Mouse (Mus musculus): ENCODE measurements around the gene Cep295.

DNA sequence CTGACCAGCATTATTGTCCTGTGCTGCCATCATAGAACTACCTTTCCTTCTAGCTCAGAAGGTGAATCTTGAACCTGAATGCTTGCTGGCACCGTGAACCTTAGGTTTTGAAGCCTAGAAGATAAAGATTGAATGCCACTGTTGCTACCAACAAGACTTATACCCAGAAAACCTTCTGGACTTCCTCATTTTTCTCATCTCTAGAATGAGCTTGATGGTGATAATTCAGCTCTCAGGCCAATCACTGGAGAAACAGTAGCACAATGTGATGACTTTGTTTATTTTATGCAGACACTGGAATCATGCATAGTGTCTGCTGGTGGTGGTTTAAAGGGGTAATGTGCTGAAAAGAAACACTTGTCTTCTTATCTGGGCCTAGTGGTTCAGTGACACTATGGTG lies 7.3 kb upstream of the Cep295 start:
- TF ChIP-seq CTCF (IDR thresholded peaks at IDR 0.05; ENCODE audit: insufficient read depth, low read length) (no peak), POLR2A (IDR thresholded peaks at IDR 0.05; ENCODE audit: borderline replicate concordance, extremely low read depth, low read depth, low read length) (no peak)
